Mouse (Mus musculus): ENCODE measurements around the gene Tfip11.

DNA sequence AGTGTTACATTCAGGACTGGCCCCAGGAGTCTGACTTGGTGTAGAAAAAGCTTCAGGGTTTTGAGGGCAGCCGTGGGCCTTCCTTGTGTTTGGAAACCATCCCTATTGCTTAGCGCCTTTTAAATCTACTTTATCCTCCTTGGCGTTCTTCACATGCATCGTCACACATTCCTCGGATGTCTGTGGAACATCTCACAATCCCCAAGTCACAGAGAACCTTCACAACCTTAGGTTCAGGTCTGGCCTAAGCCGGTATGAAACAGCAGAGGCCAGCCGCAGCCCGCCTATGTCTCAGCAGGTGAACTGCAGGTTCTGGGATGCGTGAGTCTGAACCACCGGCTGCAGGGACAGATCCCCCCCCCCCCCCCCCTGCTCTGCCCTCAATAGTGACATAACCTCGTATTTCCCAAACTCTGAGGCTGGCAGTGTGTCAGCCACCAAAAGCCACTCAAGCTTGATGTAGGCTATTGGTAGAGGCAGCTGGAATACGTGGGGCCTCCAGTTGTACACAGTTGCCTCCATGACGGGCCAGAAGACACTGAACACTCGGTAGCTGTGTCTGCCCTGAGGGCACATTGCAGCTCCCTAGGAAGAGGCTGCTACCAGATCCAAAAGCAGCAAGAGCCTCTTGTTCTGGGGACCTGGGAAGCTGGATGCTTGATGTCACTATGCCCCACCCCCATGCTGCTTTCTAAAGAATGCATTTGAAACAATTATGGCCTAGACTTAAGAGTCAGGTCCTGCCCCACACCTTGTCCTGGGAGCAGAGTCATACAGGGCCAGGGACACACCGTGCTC, 45.1 kb upstream of the Tfip11 start:
- TF ChIP-seq CTCF (IDR thresholded peaks at IDR 0.05; ENCODE audit: extremely low read depth, insufficient read depth, insufficient read length, insufficient replicate concordance) (no peak), POLR2A (IDR thresholded peaks at IDR 0.05; ENCODE audit: low read depth, low read length) (no peak)
